Mouse (Mus musculus) forebrain, postnatal 0 days (tissue): ENCODE results near the gene Six3. TPM values are rescaled to one million over a fixed set of nuclear protein-coding genes. Genes with fewer than 3 reads are reported as not detected.

Experiments used
- ATAC-seq: fragments of 200-750 bp; cut with Nextera tagmentation; 2 replicates; pipeline ENCODE4 v1.8.0; 2017; ENCODE audit warnings: mild to moderate bottlenecking, moderate library complexity
- DNase-seq: peaks from one replicate; pipeline ENCODE4 v3.0.0-alpha.2; 2015
- H3K27ac ChIP-seq: fragments of 300-500 bp; sonication (generic); 2 replicates; pipeline ENCODE4 v1.5.1; 2014; ENCODE audit warnings: low read depth, mild to moderate bottlenecking, antibody characterized with exemption, low read length, moderate library complexity, mixed read lengths
- H3K27me3 ChIP-seq: fragments of 300-500 bp; sonication (generic); 2 replicates; pipeline ENCODE4 v1.6.1; 2014; ENCODE audit warnings: mild to moderate bottlenecking, low read length, mixed read lengths; ENCODE audit not compliant: insufficient read depth
- H3K36me3 ChIP-seq: fragments of 300-500 bp; sonication (generic); 2 replicates; pipeline ENCODE4 v1.6.1; 2014; ENCODE audit warnings: mild to moderate bottlenecking, moderate library complexity; ENCODE audit not compliant: insufficient read depth
- H3K4me1 ChIP-seq: fragments of 300-500 bp; sonication (generic); 2 replicates; pipeline ENCODE4 v1.6.1; 2014; ENCODE audit warnings: antibody characterized with exemption; ENCODE audit not compliant: insufficient read depth
- H3K4me2 ChIP-seq: fragments of 300-500 bp; sonication (generic); 2 replicates; pipeline ENCODE4 v1.6.1; 2014; ENCODE audit warnings: low read depth, mild to moderate bottlenecking, moderate library complexity
- H3K4me3 ChIP-seq: fragments of 300-500 bp; sonication (generic); 2 replicates; pipeline ENCODE4 v1.5.1; 2014; ENCODE audit warnings: low read depth, low read length, mixed read lengths
- H3K9ac ChIP-seq: fragments of 300-500 bp; sonication (generic); 2 replicates; pipeline ENCODE4 v1.6.1; 2014; ENCODE audit warnings: mild to moderate bottlenecking
- H3K9me3 ChIP-seq: fragments of 300-500 bp; sonication (generic); 2 replicates; pipeline ENCODE4 v1.6.1; 2016; ENCODE audit warnings: low read length
- CTCF ChIP-seq: sonication (generic); IDR thresholded peaks from 2 replicates; pipeline ENCODE4 v1.5.1; 2016; ENCODE audit warnings: antibody characterized with exemption, control low read depth, low read depth
- WGBS: fragments of 180-500 bp; shearing (Covaris S2); extraction: QIAGEN DNeasy Blood & Tissue Kit; methylation state at CpG from one replicate; pipeline ENCODE4 v1.1.7; 2014; 5-methylcytosine and 5-hydroxymethylcytosine counted together
- polyA plus RNA-seq: library from polyadenylated mRNA; unstranded; fragments of >200 nt; fragmentation: Nextera tagmentation; extraction: Ambion mirVana; gene quantifications from 2 replicates; pipeline ENCODE4 v1.2.1, GENCODE M21; 2015
- total RNA-seq: library from RNA; depleted of rRNA; stranded (reverse); fragments of >200 nt; gene quantifications from 2 replicates; pipeline ENCODE4 v1.2.3, GENCODE M21; 2014; rRNA removed

The Six3 gene
- total and polyA plus RNA-seq, 2 experiments from 2014 or later, result 12.0 to 16.6 TPM

- H3K27ac ChIP-seq, result no peak overlapping the region
- 19% methylated on average over 2 of the region's 2 CpGs for WGBS
- H3K4me2 ChIP-seq, result peak overlapping the region; percentile 45
- H3K9me3 ChIP-seq, result no peaks in the 10 kb centered on the region
- ATAC-seq (no peak), DNase-seq (no peak)
- H3K36me3 ChIP-seq, result no peaks in the 10 kb centered on the region
- 0 out of 2 replicates have a peak overlapping the region, but pooled peaks have one; percentile 22 for H3K9ac ChIP-seq
- TF ChIP-seq CTCF, result no peak
- H3K27me3 ChIP-seq, result no peaks in the 10 kb centered on the region; the same call in none of the 2 replicates
- no peaks in the 10 kb centered on the region for H3K4me1 ChIP-seq
- H3K4me3 ChIP-seq, result peak overlapping the region; percentile 22; the same call in 1 of the 2 replicates
These were observed 50.8 kb downstream of the Six3 start for GRCm38 (mm10) chr17:85664202-85664601.

DNA sequence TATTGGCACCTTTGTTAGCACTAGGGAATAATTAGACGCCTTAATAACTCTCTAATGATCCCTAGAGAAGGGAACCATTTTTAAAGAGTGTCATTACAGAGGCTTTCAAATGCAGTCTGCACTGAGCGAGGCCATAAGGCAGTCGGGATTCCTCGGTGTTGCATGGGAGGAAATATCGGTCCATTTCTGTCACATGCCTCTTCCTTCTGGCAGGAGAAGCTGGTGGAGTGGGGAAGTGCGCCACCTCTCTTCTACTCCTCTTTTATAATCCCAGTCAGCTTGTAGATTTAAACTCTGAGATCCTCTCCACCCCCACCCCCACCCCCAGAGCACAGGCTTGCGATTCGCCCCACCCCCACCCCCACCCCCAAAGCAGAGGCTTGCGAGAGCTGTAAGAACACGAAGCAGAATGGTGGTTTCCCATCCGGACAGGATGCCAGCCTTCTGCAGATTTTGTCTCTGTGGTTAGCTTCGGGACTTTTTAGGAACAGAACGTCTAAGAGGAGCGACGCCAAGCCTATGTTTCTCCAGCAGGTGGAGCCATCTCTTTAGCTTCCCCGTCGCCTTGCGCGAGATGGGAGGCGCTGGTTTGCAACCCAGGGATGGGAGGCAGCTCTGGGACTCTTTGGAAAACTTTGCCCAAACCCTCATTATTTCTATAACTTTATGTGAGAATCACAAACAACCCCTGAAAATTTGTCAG is 51.4 kb downstream of the Six3 start:
- no peaks in the 10 kb centered on the region for H3K9me3 ChIP-seq
- H3K36me3 ChIP-seq, result no peaks in the 10 kb centered on the region
- ATAC-seq (peak; percentile 93), DNase-seq (peak; percentile 93)
- H3K4me3 ChIP-seq, result peak overlapping the region; percentile 22
- H3K27ac ChIP-seq, result no peak overlapping the region
- H3K4me1 ChIP-seq, result no peaks in the 10 kb centered on the region
- peak; percentile 86 for TF ChIP-seq CTCF
- H3K9ac ChIP-seq, result peak overlapping the region; percentile 22; the same call in 1 of the 2 replicates
- no peaks in the 10 kb centered on the region; the same call in none of the 2 replicates for H3K27me3 ChIP-seq
- WGBS, result 1% methylated on average over 20 of the region's 20 CpGs
- H3K4me2 ChIP-seq, result peak overlapping the region; percentile 45

Other genes with a start within 250 kb of the Six3 start
- gene Six2, start 74.7 kb downstream of the Six3 start, total RNA-seq, result 0.92 and 1.1 TPM in 2 replicates
- 0.39 and 0.70 TPM in 2 replicates for gene Six2, start 74.7 kb downstream of the Six3 start, polyA plus RNA-seq